22 mouse cellular contexts compared by ENCODE assay signal in the genomic region with DNA sequence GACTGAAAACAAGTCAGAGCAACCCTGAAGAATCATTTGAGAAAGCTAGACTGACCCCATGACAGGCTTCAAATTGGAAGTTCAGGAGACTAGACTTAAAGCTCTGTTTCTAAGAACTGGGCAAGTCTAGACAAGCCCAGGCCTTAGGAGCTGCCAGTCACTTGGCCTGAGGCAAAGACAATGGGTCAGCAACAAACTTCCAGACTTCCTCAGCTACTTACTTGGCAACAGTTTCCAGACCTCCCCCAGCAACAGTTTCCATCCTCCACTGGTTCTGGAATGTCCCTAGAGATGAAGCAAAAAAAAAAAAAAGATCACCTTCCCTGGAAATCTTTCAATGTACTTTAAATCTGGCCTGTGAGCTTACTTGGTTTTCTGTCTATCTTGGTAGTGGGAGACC.
DNase-seq lines count a peak whose midpoint lies in the region; ATAC-seq and TF ChIP-seq lines count a peak whose summit lies in the region.
"Had no signal": no experiment of that assay in that cellular context is flagged by ENCODE, and none has a peak within 500 bp of the region (broad histone marks: within the 10 kb centered on the region; RNA-seq: fewer than 3 reads in every experiment).

No protein-coding gene starts in this region.

- CTCF ChIA-PET in Patski (lab: Charles Lee), result interaction anchor here (0.7 kb wide), 1 partner anchor 13 kb away, joined by 3 read pairs; no protein-coding TSS in a partner anchor

- no peak overlapping the region for H3K9ac ChIP-seq in ES-E14 (ENCODE audit: insufficient read depth, low read depth, low read length, poor library complexity, severe bottlenecking)
- H3K9ac ChIP-seq in hindbrain, embryonic 12.5 days, result no peak overlapping the region
- H3K9ac ChIP-seq: embryonic facial prominence, embryonic 12.5 days; forebrain, embryonic 12.5 days had no signal

- H3K4me1 ChIP-seq in ES-E14 (ENCODE audit: control insufficient read depth in 2 of 2, insufficient read depth in 2 of 2, low read length in 2 of 2, poor library complexity in 1 of 2), result no peaks in the 10 kb centered on the region
- H3K4me1 ChIP-seq in hindbrain, embryonic 12.5 days, result no peaks in the 10 kb centered on the region
- H3K4me1 ChIP-seq: embryonic facial prominence, embryonic 10.5 days; embryonic facial prominence, embryonic 12.5 days; forebrain, embryonic 10.5 days; forebrain, embryonic 12.5 days had no signal

- H3K27me3 ChIP-seq in Patski, result no peaks in the 10 kb centered on the region
- H3K27me3 ChIP-seq in hindbrain, embryonic 12.5 days, result no peaks in the 10 kb centered on the region
- H3K27me3 ChIP-seq: embryonic facial prominence, embryonic 12.5 days; forebrain, embryonic 12.5 days had no signal

- in situ Hi-C loops in ES-E14 (cut with MboI; ENCODE audit: low sequenced_read_pairs in 2 of 2, unreplicated experiment in 2 of 2), result no loop called here
- in situ Hi-C loops in Patski (cut with MboI; ENCODE audit: low pct_unique_long_range_greater_than_20kb), result no loop called here

- intact Hi-C loops in heart, postnatal 10 days (cut with DNase I), result no loop called here

- no peak overlapping the region for H3K4me2 ChIP-seq in hindbrain, embryonic 12.5 days (replicated peaks)
- H3K4me2 ChIP-seq: embryonic facial prominence, embryonic 12.5 days; forebrain, embryonic 12.5 days had no signal

- no peak for TF ChIP-seq CTCF in Patski (IDR thresholded peaks at IDR 0.05)

- no peak overlapping the region for H3K4me3 ChIP-seq in ES-E14 (ENCODE audit: insufficient read depth in 1 of 2, low read depth in 1 of 2, low read length in 2 of 2, poor library complexity in 1 of 2, severe bottlenecking in 1 of 2)
- no peak overlapping the region for H3K4me3 ChIP-seq in hindbrain, embryonic 12.5 days
- H3K4me3 ChIP-seq: embryonic facial prominence, embryonic 10.5 days; embryonic facial prominence, embryonic 12.5 days; erythroblast, embryonic 14.5 days; forebrain, embryonic 10.5 days; forebrain, embryonic 12.5 days had no signal

- H3K27ac ChIP-seq in ES-E14 (ENCODE audit: insufficient read depth, low read depth, low read length, poor library complexity, severe bottlenecking), result no peak overlapping the region
- H3K27ac ChIP-seq in hindbrain, embryonic 12.5 days, result no peak overlapping the region
- H3K27ac ChIP-seq: embryonic facial prominence, embryonic 10.5 days; embryonic facial prominence, embryonic 12.5 days; forebrain, embryonic 10.5 days; forebrain, embryonic 12.5 days had no signal

- DNase-seq in heart, adult 11 months, result peak; percentile 23
- DNase-seq in heart, postnatal 10 days, result no peak
- DNase-seq in ES-E14 (ENCODE audit: low read depth, low spot score) (no peak), Patski (ENCODE audit: low read depth, low spot score) (peak; percentile 19)
- DNase-seq in cerebellum, postnatal 25 days, result no peak
- DNase-seq: adrenal gland, postnatal 10 days; adrenal gland, postnatal 25 days; cerebellum, adult 11 months; cerebellum, adult 18-20 months; cerebellum, adult 8-10 months; cerebellum, adult 9-11 months; cerebellum, postnatal 14 days had no signal

- ATAC-seq in Patski, result peak; percentile 69
- ATAC-seq in hindbrain, embryonic 12.5 days (ENCODE audit: low FRiP score), result no peak
- ATAC-seq in erythroblast, adult 5-6 weeks (replicated peaks; ENCODE audit: low FRiP score, poor library complexity, severe bottlenecking), result no peak
- ATAC-seq: activated CD4-positive, CD25-positive, alpha-beta regulatory T cell, adult 4 months; forebrain, embryonic 14.5 days; forebrain, embryonic 16.5 days had no signal

- H3K36me3 ChIP-seq in ES-E14 (ENCODE audit: control insufficient read depth, insufficient read depth, low read length, poor library complexity, severe bottlenecking), result no peaks in the 10 kb centered on the region
- H3K36me3 ChIP-seq in hindbrain, embryonic 12.5 days, result no peaks in the 10 kb centered on the region
- H3K36me3 ChIP-seq: embryonic facial prominence, embryonic 10.5 days; embryonic facial prominence, embryonic 12.5 days; forebrain, embryonic 10.5 days; forebrain, embryonic 12.5 days had no signal

- POLR2A ChIA-PET in Patski (lab: Charles Lee), result no interaction called here

- H3K9me3 ChIP-seq in ES-E14 (ENCODE audit: control insufficient read depth, insufficient read depth, low read depth, low read length), result no peaks in the 10 kb centered on the region
- H3K9me3 ChIP-seq in hindbrain, embryonic 12.5 days (replicated peaks), result no peaks in the 10 kb centered on the region
- H3K9me3 ChIP-seq: embryonic facial prominence, embryonic 12.5 days; forebrain, embryonic 12.5 days had no signal

TF ChIP-seq in ES-E14, 5 proteins besides CTCF, POLR2A, EP300 and RAD21:
- TF ChIP-seq HCFC1 (IDR thresholded peaks at IDR 0.05; ENCODE audit: borderline replicate concordance, insufficient read depth, low read length), result no peak
- TF ChIP-seq ZC3H11A (IDR thresholded peaks at IDR 0.05; ENCODE audit: borderline replicate concordance, low read depth, low read length), result no peak
- TF ChIP-seq ZNF384 (IDR thresholded peaks at IDR 0.05; ENCODE audit: low read depth, low read length), result peak; percentile 37; the same call in 1 of the 2 replicates

Comparison
In these comparisons a context has a peak if more than half of its experiments do, and no peak if none do; other contexts are left out.
1. DNase-seq: peak in heart, adult 11 months (single experiment) and Patski (single experiment); none in heart, postnatal 10 days (0 of 2), ES-E14 (single experiment) and cerebellum, postnatal 25 days (0 of 2).